Mouse (Mus musculus) limb, embryonic 10.5 days (tissue): ENCODE results near the gene Mcpt4. TPM values are rescaled to one million over a fixed set of nuclear protein-coding genes. Genes with fewer than 3 reads are reported as not detected.
"Not testable (repeated sequence)": the region's sequence is repeated elsewhere in the genome, so short reads cannot be mapped to it uniquely, and the experiment has no call there.

ENCODE experiments used
- DNase-seq: peaks from one replicate; pipeline ENCODE4 v3.0.0-alpha.2; 2017; ENCODE audit warnings: low spot score
- H3K27ac ChIP-seq: fragments of 300-500 bp; sonication (generic); 2 replicates; pipeline ENCODE4 v1.5.1; 2016; ENCODE audit warnings: mild to moderate bottlenecking
- H3K27me3 ChIP-seq: fragments of 300-500 bp; sonication (generic); 2 replicates; pipeline ENCODE4 v1.6.1; 2016; ENCODE audit warnings: low read depth, mild to moderate bottlenecking; ENCODE audit not compliant: poor library complexity, severe bottlenecking
- H3K36me3 ChIP-seq: fragments of 300-500 bp; sonication (generic); 2 replicates; pipeline ENCODE4 v1.6.1; 2016; ENCODE audit warnings: mild to moderate bottlenecking, moderate library complexity
- H3K4me1 ChIP-seq: fragments of 300-500 bp; sonication (generic); 2 replicates; pipeline ENCODE4 v1.6.1; 2016
- H3K4me3 ChIP-seq: fragments of 300-500 bp; sonication (generic); 2 replicates; pipeline ENCODE4 v1.5.1; 2016; ENCODE audit warnings: mild to moderate bottlenecking, moderate library complexity
- H3K9me3 ChIP-seq: fragments of 300-500 bp; sonication (generic); replicated peaks from 2 replicates; pipeline ENCODE4 v1.6.1; 2016; ENCODE audit warnings: mild to moderate bottlenecking
- WGBS: fragments of 180-500 bp; shearing (Covaris S2); methylation state at CpG from one replicate; pipeline ENCODE4 v1.1.7; 2016; 5-methylcytosine and 5-hydroxymethylcytosine counted together
- microRNA-seq: library from miRNA; unstranded; fragments of <30 nt; microRNA quantifications from one replicate; pipeline ENCODE4, GENCODE M21; 2017
- polyA plus RNA-seq: library from polyadenylated mRNA; unstranded; fragments of >200 nt; fragmentation: Nextera tagmentation; extraction: Ambion mirVana; gene quantifications from 2 replicates; pipeline ENCODE4 v1.2.1, GENCODE M21; 2016

Gene Mcpt4
- polyA plus RNA-seq, 1 experiment from 2014 or later: not detected

DNA sequence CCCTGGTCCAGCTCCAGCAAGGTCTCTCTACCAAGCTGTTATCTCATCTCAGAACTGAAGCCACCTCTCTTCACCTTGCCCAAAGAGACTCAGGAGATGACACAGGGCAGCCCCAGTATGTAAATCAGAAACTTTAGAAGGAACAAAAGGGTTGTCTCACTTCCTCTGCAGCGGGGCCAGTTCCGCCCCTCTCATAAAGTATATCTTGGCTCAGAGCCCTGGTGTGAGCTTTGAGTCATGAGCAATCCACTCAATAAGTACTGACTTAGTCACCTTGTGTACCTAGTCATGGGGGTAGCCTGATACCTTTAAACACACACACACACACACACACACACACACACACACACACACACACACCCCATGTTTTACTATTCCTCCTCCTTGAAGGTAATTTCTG lies 27.7 kb downstream of the Mcpt4 start:
- no peaks in the 10 kb centered on the region for H3K4me1 ChIP-seq
- 85% methylated on average over 2 of the region's 2 CpGs for WGBS

GRCm38 (mm10) chr14:56030395-56030794 lies 31.7 kb downstream of the Mcpt4 start, which contains the start of gene Mcpt9:
Mcpt9 (minus strand) TSS chr14:56030495.
- H3K4me1 ChIP-seq, H3K36me3 ChIP-seq, H3K4me3 ChIP-seq, H3K27me3 ChIP-seq, H3K9me3 ChIP-seq, H3K27ac ChIP-seq, DNase-seq: not testable (repeated sequence)
- 89% methylated on average over 3 of the region's 3 CpGs for WGBS

More for the DNA sequence above, 27.7 kb downstream of the Mcpt4 start:
- H3K4me3 ChIP-seq: no peak overlapping the region
- H3K27me3 ChIP-seq: no peaks in the 10 kb centered on the region
- no peak overlapping the region for H3K27ac ChIP-seq
- H3K36me3 ChIP-seq: no peaks in the 10 kb centered on the region
- H3K9me3 ChIP-seq: no peaks in the 10 kb centered on the region
- no peak for DNase-seq

DNA sequence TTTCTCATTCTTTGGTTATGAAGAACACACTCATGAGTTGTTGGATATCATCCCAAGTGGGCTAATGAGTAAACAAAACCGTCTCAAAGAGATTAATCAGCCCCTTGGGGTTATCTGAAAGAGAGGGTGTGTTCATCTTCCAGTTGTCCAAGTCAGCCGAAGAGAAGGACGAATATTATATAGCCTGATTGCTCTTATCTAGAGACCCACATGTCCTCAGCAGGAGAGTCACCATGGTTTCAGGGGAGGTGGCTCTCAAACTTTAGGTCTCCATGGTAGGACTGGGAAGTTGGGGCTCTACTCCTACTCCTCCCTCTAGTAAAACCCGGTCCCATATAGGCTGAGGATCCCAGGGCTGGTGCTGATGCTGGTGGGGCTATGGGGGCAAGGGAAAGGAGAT lies 40.8 kb downstream of the Mcpt4 start:
- H3K27ac ChIP-seq, H3K4me3 ChIP-seq, DNase-seq, H3K4me1 ChIP-seq, H3K36me3 ChIP-seq, H3K9me3 ChIP-seq, H3K27me3 ChIP-seq: not testable (repeated sequence)
- WGBS: 79% methylated on average over 4 of the region's 4 CpGs

DNA sequence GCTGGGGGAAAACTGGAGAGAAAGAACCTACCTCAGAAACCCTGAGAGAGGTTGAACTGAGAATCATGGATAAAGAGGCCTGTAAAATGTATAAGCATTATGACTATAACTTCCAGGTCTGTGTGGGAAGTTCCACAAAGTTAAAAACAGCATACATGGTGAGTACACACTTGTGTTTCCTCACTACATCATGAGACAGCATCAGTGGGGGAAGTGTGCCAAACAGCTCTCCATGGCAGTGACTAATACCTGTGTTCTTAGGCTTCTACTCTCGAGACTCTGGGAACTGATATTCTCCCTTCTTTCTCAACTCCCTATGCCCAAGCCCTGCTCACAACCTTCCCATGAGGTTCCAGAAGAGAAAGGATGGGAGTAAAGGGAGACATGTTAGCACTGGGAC lies 42.7 kb downstream of the Mcpt4 start:
- Histone ChIP-seq H3K36me3 (no peaks in the 10 kb centered on the region), H3K4me1 (no peaks in the 10 kb centered on the region), H3K27ac (no peak overlapping the region), H3K9me3 (no peaks in the 10 kb centered on the region), H3K27me3 (no peaks in the 10 kb centered on the region), H3K4me3 (no peak overlapping the region)
- WGBS: 91% methylated on average over 1 of the region's 1 CpGs
- DNase-seq: no peak

GRCm38 (mm10) chr14:56017671-56018070 lies 44.4 kb downstream of the Mcpt4 start, which contains the start of gene Mcpt1:
Mcpt1 (plus strand) TSS chr14:56017971.
- WGBS: 75% methylated on average over 3 of the region's 3 CpGs
- DNase-seq, H3K27ac ChIP-seq, H3K9me3 ChIP-seq, H3K4me3 ChIP-seq, H3K4me1 ChIP-seq, H3K27me3 ChIP-seq, H3K36me3 ChIP-seq: not testable (repeated sequence)

- no peaks in the 10 kb centered on the region for H3K27me3 ChIP-seq
- no peak overlapping the region for H3K4me3 ChIP-seq
- 92% methylated on average over 2 of the region's 2 CpGs for WGBS
- no peaks in the 10 kb centered on the region for H3K4me1 ChIP-seq
- no peaks in the 10 kb centered on the region for H3K9me3 ChIP-seq
- DNase-seq: no peak
- H3K36me3 ChIP-seq: no peaks in the 10 kb centered on the region
- no peak overlapping the region for H3K27ac ChIP-seq
Measured at GRCm38 (mm10) chr14:56013924-56014323, 48.2 kb downstream of the Mcpt4 start.

GRCm38 (mm10) chr14:56013147-56013546 lies 49.0 kb downstream of the Mcpt4 start:
- no peak for DNase-seq
- Histone ChIP-seq H3K4me1 (no peaks in the 10 kb centered on the region), H3K27ac (no peak overlapping the region)

More at GRCm38 (mm10) chr14:56013147-56013546, 49.0 kb downstream of the Mcpt4 start:
- H3K36me3 ChIP-seq: no peaks in the 10 kb centered on the region
- no peaks in the 10 kb centered on the region for H3K9me3 ChIP-seq
- H3K4me3 ChIP-seq: no peak overlapping the region
- H3K27me3 ChIP-seq: no peaks in the 10 kb centered on the region
- WGBS: 65% methylated on average over 3 of the region's 3 CpGs

Small RNA genes within 50 kb of the gene (microRNA-seq; reads per million reads assigned to microRNA genes)
- gene Mir6949: not detected

Other genes starting within 250 kb of the Mcpt4 start
- gene Nfatc4, start 239.2 kb downstream of the Mcpt4 start, polyA plus RNA-seq: 106 and 157 TPM in 2 replicates
- gene Nynrin, start 208.3 kb downstream of the Mcpt4 start, polyA plus RNA-seq: 31.1 and 44.4 TPM in 2 replicates
- gene Cbln3, start 177.9 kb downstream of the Mcpt4 start, polyA plus RNA-seq: 0.15 and 0.31 TPM in 2 replicates
- gene Khnyn, start 177.4 kb downstream of the Mcpt4 start, polyA plus RNA-seq: 35.0 and 38.8 TPM in 2 replicates
- gene Sdr39u1, start 162.0 kb downstream of the Mcpt4 start, polyA plus RNA-seq: 55.0 and 70.3 TPM in 2 replicates
- gene Cma1, start 117.6 kb downstream of the Mcpt4 start, polyA plus RNA-seq: not detected in 2 replicates
- gene Cma2, start 111.3 kb downstream of the Mcpt4 start, polyA plus RNA-seq: not detected in 2 replicates
- not detected in 2 replicates for gene Mcpt1, start 44.3 kb downstream of the Mcpt4 start, polyA plus RNA-seq
- not detected in 2 replicates for gene Mcpt9, start 31.8 kb downstream of the Mcpt4 start, polyA plus RNA-seq
- gene Mcpt2, start 20.3 kb downstream of the Mcpt4 start, polyA plus RNA-seq: not detected in 2 replicates
- not detected in 2 replicates for gene Mcpt8, start 23.0 kb upstream of the Mcpt4 start, polyA plus RNA-seq
- not detected in 2 replicates for gene Ctsg, start 40.3 kb upstream of the Mcpt4 start, polyA plus RNA-seq
- gene Gzme, start 58.3 kb upstream of the Mcpt4 start, polyA plus RNA-seq: not detected in 2 replicates
- not detected in 2 replicates for gene Gzmd, start 70.3 kb upstream of the Mcpt4 start, polyA plus RNA-seq
- gene Gzmg, start 97.3 kb upstream of the Mcpt4 start, polyA plus RNA-seq: not detected in 2 replicates
- gene Gzmn, start 112.3 kb upstream of the Mcpt4 start, polyA plus RNA-seq: not detected in 2 replicates
- gene Gzmf, start 149.1 kb upstream of the Mcpt4 start, polyA plus RNA-seq: not detected in 2 replicates
- gene Gzmc, start 172.3 kb upstream of the Mcpt4 start, polyA plus RNA-seq: 0.23 and 0.28 TPM in 2 replicates
- gene Gzmb, start 199.9 kb upstream of the Mcpt4 start, polyA plus RNA-seq: not detected in 2 replicates